Mouse (Mus musculus) testis, adult 10 weeks (tissue): ENCODE measurements around the gene Sv2a. TPM values are rescaled to one million over a fixed set of nuclear protein-coding genes. Genes with fewer than 3 reads are reported as not detected.

Experiments used
- polyA plus RNA-seq: library from polyadenylated mRNA; stranded (reverse); fragments of 350-450 nt; fragmentation: Illumina TruSeq; extraction: RNeasy Lipid Tissue Mini Kit (QIAGEN cat#74804); gene quantifications from one replicate; pipeline ENCODE4 v1.2.3, GENCODE M21; 2014; ENCODE audit warnings: low read depth, low replicate concordance

Sv2a gene
- polyA plus RNA-seq = 0.14 TPM

DNA sequence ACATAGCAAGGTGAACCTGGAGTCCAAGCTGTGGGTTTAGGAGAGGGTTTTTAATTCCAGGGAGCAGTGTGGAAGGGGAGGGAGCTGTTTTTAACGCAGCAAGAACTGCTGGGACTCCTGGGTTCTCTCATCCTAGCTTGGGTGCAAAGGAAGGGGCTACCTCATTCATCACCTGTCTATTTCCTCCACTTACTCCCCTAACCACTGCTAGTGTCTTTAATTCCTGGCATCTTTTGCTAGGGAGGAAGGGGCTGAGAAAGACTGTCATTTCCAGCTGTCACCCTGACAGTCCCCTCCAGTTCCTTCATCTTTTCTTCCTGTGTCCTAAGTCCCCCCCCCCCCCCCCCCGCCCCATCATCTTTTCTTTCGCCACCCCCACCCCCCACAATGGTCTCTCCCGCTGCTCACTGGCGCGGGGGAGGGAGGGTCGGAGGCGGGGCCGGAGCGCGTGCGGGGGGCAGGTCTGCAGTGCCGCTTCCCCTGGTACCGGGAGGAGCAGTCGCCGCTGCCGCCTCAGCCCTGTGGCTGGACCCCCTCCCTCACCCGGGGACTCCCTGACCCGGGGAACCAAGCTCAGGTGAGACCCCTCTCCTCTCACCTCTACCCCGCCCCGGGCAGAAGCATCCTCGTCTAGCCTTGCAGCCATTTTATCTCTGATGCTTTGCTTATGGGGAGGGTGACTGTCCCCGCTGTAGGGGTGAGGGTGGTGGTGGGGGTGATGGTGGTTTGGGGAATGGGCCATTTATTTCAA is at the start of gene Sv2a:
Gene Sv2a (plus strand): TSS at position 425 of the 751 bp plus-strand sequence.

GRCm38 (mm10) chr3:96161869-96162840 is 18.8 kb upstream of the Sv2a start, which contains the start of gene Mtmr11:
TSS of gene Mtmr11 (plus strand) at chr3:96162004.

DNA sequence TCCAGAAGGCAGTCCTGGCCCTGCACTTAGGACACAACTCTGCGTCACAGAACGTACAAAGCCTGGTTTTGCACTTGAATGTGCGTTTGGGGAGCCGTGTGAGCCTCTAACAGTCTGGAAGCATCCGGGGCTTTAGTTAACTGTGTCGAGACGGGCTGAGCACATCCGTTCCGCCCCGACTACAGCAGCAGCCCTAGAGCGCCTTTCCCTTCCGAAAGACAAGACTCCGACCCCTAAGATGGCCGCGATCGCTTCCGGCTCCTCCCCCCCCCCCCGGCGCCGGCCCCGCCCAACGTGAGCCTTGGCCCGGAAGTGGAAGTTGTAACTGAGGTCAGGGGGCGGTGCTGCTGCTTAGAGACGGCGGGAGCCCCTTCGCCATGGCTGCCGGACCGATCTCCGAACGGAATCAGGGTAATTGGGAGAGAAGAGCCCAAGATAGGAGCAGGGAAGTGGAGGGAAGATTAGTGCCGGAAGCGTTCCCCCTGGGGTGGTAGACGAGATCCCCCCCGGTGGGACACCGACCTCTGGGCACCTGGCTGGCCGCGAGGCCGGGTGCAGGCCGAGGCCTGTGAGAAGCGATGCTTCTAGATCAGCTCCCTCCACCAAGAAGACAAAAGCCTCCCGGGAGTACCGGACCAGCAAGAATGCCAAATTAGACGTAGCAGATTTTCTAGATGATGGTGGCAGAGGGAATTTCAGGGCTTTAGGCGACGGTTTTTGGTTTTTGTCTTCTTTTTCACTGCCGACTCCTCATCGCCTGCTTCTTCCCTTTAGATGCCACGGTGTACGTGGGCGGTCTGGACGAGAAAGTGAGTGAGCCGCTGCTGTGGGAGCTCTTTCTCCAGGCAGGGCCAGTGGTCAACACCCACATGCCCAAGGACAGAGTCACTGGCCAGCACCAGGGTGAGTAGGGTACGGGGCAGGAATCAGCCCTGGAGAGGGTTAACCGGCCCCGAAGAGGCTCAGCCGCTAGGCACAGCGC is 8.5 kb upstream of the Sv2a start, which contains the start of gene Sf3b4:
Gene Sf3b4 (plus strand): TSS at position 136 of the 982 bp plus-strand sequence.

DNA sequence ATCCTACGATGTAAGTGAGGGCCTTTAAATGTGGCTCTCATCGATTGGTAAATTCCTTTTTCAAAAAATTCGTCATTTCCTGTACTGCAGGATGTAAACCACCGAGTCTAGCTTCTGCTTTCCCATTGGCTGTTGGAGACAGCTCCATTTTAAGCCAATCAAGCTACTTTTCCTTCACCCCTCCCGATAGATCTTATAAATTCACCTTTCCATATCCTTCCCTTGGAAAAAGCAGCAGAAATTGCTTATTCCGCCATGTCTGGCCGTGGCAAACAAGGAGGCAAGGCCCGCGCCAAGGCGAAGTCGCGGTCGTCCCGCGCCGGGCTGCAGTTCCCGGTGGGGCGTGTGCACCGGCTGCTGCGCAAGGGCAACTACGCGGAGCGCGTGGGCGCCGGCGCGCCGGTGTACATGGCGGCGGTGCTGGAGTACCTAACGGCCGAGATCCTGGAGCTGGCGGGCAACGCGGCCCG is 38.7 kb downstream of the Sv2a start, which contains the start of the genes Bola1 and Hist2h2ab:
Gene Bola1 (minus strand): TSS at position 49 of the 470 bp plus-strand sequence.
Gene Hist2h2ab (plus strand): TSS at position 205 of the 470 bp plus-strand sequence.

GRCm38 (mm10) chr3:96220765-96221639 is 40.1 kb downstream of the Sv2a start, which contains the start of the genes Hist2h2ac and Hist2h2be:
TSS of gene Hist2h2ac (minus strand) at chr3:96220880.
TSS of gene Hist2h2be (plus strand) at chr3:96221119.

DNA sequence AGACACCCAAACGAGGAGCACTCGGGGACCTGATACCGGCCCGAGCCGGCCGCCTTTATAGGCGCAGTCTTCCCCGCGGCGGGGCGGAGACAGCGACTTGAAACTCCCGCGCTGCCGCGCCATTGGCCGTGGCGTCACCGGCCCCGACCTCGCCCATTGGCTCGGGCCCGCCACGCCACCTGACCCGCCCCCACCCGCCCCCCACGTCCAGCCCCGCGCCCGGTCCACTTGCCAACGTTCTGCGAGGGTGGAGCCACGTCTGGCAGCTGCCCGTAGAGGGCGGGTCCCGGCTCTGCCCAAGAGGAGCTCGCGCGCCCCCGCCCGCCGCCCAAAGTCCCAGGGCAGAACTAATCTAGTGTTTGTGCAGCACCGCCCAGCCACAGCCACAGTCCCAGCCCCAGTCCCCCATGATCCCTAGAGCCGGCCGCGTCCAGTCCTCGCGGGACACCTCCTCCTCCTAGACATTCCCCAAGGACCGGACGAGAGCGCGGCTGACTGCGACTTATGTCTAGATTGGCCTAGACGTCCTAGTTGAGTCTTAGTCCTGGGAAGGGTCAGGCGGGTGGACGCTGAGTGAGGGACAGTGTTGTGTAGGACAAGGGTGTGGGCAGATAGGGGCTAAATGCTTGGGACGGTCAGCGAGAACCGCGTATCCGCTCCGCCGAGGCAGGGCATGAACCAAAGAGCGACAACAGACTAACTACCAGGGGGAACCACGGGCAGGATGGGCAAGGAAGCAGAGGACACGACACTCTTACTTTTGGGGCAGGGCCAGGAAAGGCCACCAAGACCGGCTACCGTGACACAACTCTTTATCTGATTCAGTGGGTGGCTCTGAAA is 58.2 kb downstream of the Sv2a start, which contains the start of gene Hist2h3c2:
Gene Hist2h3c2 (minus strand): TSS at position 174 of the 840 bp plus-strand sequence.

DNA sequence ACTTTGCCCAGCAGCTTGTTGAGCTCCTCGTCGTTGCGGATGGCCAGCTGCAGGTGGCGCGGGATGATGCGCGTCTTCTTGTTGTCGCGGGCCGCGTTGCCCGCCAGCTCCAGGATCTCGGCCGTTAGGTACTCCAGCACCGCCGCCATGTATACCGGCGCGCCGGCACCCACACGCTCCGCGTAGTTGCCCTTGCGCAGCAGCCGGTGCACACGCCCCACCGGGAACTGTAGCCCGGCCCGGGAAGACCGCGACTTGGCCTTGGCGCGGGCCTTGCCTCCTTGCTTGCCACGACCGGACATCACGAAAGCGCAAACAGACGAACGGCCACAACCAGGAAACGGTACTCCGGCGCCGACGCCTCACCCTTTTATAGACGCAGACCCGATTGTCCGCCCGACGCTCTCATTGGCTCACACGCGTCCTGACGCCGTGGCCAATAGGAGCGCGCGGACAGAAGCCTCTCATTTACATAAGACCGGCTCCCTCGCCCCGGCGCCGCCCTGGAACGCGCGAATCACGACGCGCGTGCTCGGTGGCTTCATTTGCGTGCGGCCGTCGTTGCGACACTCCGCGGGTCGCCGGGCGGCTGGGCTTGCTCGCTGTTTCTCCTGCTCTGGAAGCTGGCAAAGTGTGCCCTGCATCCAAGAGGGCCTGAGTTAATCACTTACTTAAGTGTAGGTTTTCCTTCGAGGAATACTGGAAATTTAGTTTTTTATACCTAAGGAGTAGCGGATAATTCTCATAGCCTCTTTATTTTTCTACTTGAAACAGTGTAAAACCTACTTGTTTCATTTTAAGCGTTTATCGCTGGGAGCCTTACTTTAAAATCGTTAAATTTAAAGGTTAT is 59.2 kb downstream of the Sv2a start, which contains the start of gene Hist2h2aa2:
Gene Hist2h2aa2 (minus strand): TSS at position 328 of the 850 bp plus-strand sequence.

Other genes with a start within 250 kb of the Sv2a start
- gene Plekho1, start 185.2 kb upstream of the Sv2a start, polyA plus RNA-seq = 8.6 TPM
- gene Vps45, start 122.7 kb upstream of the Sv2a start, polyA plus RNA-seq = 15.0 TPM
- gene Otud7b, start 76.6 kb upstream of the Sv2a start, polyA plus RNA-seq = 27.4 TPM
- 0.57 TPM for gene Mtmr11, start 19.1 kb upstream of the Sv2a start, polyA plus RNA-seq
- gene Sf3b4, start 8.8 kb upstream of the Sv2a start, polyA plus RNA-seq = 27.1 TPM
- gene Bola1, start 38.6 kb downstream of the Sv2a start, polyA plus RNA-seq = 3.8 TPM
- gene Hist2h2ab, start 38.7 kb downstream of the Sv2a start, polyA plus RNA-seq = not detected
- gene Hist2h2ac, start 39.7 kb downstream of the Sv2a start, polyA plus RNA-seq = not detected
- gene Hist2h2be, start 40.0 kb downstream of the Sv2a start, polyA plus RNA-seq = 20.2 TPM
- 2.0 TPM for gene Hist2h3c2, start 58.0 kb downstream of the Sv2a start, polyA plus RNA-seq
- gene Hist2h2aa2, start 59.1 kb downstream of the Sv2a start, polyA plus RNA-seq = not detected
- not detected for gene Hist2h2aa1, start 64.3 kb downstream of the Sv2a start, polyA plus RNA-seq
- gene Hist2h3c1, start 65.5 kb downstream of the Sv2a start, polyA plus RNA-seq = 12.5 TPM
- gene Hist2h4, start 82.2 kb downstream of the Sv2a start, polyA plus RNA-seq = not detected
- gene Hist2h3b, start 87.5 kb downstream of the Sv2a start, polyA plus RNA-seq = not detected
- gene Hist2h2bb, start 88.6 kb downstream of the Sv2a start, polyA plus RNA-seq = not detected
- gene Fcgr1, start 112.8 kb downstream of the Sv2a start, polyA plus RNA-seq = 0.39 TPM